Mouse (Mus musculus): ENCODE measurements at regions not wholly inside any gene's neighbourhood (a gene's known extent, or its start where the extent isn't known, plus 50 kb on each side); places are given as distances from the start of the nearest gene placed in this dataset.
A peak's percentile ranks its signal among the peaks of the same experiment; 100 is the strongest.

- DNase-seq (ENCODE audit: low read depth, low spot score) = no peak
Measured at GRCm38 (mm10) chr3:19458386-19458785, 170.1 kb downstream of the 1700064H15Rik start.

GRCm38 (mm10) chr3:19457431-19457830 is 171.0 kb downstream of the 1700064H15Rik start:
- no peak for DNase-seq (ENCODE audit: low read depth, low spot score)

- DNase-seq (ENCODE audit: low read depth, low spot score) = no peak
Measured at GRCm38 (mm10) chr3:19455838-19456448, 172.5 kb downstream of the 1700064H15Rik start.

GRCm38 (mm10) chr3:19451022-19451421 is 177.5 kb downstream of the 1700064H15Rik start:
- peak; percentile 37 for DNase-seq (ENCODE audit: low read depth, low spot score)

DNA sequence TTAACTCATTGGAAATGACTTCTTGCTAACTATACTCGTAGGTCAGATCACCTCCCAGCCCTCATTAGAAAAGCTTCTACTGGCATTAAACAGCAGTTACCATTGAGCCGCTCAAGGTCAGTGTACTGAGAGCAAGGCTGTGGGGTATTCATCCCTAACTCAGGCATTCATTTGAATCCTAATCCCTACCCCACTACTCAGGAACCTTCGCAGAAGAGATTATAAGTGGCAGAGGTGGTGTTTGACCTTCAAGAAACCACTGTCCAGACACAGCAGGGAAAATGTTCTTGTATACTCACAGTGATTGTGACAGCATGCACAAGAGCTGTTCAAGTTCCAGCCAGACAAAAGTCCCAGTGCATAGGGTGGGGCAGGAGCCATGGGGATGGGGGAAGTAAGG is 179.5 kb downstream of the 1700064H15Rik start:
- DNase-seq (ENCODE audit: low read depth, low spot score) = no peak

GRCm38 (mm10) chr3:19448192-19448591 is 180.3 kb downstream of the 1700064H15Rik start:
- no peak for DNase-seq (ENCODE audit: low read depth, low spot score)

- no peak for DNase-seq (ENCODE audit: low read depth, low spot score)
Measured at GRCm38 (mm10) chr3:19447733-19448132, 180.7 kb downstream of the 1700064H15Rik start.

DNA sequence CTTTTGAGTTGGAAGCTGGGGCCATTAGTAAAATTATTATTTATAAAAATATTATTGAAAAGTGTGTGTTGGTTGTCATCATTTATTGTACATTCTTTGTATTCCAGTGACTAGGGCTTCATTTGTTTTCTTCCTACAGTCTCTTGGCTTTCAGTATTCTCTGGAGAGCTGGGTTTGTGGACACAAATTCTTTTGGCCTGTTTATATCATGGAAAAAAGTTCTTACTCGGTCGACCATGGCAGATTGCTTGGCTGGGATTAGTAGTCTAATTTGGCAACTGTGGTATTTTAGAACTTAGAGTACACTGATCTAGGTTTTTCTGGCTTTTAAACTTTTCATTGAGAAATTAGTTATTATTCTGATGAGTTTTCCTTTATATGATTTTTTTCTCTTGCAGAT is 183.6 kb downstream of the 1700064H15Rik start:
- DNase-seq (ENCODE audit: low read depth, low spot score) = no peak

DNA sequence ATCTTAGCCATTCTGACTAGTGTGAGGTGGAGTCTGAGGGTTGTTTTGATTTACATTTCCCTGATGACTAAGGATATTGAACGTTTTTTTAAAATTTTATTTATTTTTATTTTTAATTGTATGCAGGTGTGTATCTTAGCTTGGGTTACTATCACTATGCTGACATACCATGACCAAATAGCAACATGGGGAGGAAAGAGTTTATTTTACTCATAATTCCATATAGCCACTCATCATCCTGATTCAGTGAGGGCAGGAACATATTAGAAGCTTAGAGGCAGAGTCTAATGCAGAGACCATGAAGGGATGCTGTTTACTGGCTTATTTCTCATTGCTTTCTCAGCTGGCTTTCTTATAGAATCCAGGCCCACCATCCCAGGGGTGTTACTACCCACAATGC is 186.7 kb downstream of the 1700064H15Rik start:
- DNase-seq (ENCODE audit: low read depth, low spot score) = no peak

DNA sequence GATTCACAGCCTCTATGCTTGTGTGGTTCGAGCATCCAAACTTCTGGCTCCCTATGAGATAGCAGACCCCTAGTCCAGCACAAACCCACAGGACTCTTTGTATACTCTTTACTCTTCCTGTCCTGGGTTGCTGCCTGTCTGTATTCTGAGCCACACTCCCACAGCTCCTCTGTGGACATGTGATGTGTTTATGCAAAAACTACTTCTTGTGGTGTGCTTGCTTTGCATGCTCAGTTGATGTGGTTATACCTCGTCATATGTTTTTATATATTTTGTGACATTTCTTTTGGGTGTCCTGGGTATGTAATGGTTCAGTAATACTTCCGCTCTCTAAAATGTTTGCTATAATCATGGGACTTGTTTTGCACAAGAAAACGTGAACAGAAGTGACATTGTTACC is 198.3 kb downstream of the 1700064H15Rik start:
- DNase-seq (ENCODE audit: low read depth, low spot score) = peak; percentile 79

GRCm38 (mm10) chr3:19429422-19430076 is 198.9 kb downstream of the 1700064H15Rik start:
- peak; percentile 53 for DNase-seq (ENCODE audit: low read depth, low spot score)

DNA sequence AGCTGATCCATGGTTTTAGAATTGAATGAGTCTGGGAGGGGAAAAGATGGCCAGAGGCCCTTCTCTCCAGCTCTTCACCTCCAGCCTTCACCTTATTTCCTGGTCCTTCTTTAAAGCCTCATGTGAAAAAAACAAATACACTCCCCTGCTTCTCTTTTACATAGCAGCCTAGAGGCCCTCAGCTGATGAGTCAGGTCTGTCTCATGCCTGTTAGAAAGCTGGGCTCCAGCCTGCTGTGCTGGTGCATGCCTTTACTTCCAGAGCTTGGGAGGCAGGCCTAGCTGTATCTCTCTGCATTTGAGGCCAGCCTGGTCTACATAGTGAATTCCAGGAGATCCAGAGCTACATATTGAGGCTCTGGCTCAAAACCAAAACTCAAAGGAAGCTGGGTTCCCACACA is 199.5 kb downstream of the 1700064H15Rik start:
- DNase-seq (ENCODE audit: low read depth, low spot score) = peak; percentile 41

- DNase-seq (ENCODE audit: low read depth, low spot score) = no peak
Measured at GRCm38 (mm10) chr3:19426130-19426556, 202.3 kb downstream of the 1700064H15Rik start.

DNA sequence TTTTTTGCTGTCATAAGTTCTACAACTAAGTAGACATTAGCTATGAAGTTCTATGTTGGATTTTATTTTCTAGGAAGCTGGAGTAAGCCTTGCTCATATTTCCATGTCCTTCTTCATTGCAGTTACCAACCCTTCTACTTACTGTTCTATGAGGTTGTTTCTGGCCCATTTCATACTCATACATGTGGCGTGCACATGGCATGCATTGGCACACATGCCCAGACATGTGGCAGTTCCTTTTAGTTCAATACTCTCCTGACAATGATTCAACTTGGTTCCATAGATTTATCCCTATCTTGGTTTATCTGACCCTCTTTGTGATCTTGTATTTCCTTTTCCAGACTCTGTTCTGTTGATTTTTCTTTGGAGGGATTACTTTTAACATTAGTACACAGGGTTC is 203.2 kb downstream of the 1700064H15Rik start:
- DNase-seq (ENCODE audit: low read depth, low spot score) = no peak

DNA sequence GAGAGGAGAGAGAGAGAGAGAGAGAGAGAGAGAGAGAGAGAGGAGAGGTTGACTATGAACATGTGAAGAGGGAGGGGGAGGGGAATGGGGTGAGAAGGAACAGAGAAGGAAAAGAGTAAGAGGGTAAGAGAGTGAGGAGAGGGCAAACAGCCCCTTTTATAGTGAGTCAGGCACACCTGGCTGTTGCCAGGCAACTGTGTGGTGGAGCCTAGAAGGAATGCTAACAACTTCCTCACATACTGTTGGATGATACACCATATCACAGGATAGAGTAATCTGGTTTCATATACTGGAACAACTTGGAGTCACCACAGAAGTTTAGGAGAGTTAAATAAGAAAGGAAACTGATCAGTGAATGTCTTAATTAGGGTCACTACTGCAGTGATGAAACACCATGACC is 204.1 kb downstream of the 1700064H15Rik start:
- no peak for DNase-seq (ENCODE audit: low read depth, low spot score)

GRCm38 (mm10) chr3:19421430-19421944 is 207.0 kb downstream of the 1700064H15Rik start:
- DNase-seq (ENCODE audit: low read depth, low spot score) = peak; percentile 63

GRCm38 (mm10) chr3:19420912-19421311 is 207.6 kb downstream of the 1700064H15Rik start:
- no peak for DNase-seq (ENCODE audit: low read depth, low spot score)

GRCm38 (mm10) chr3:19410938-19411515 is 217.4 kb downstream of the 1700064H15Rik start:
- DNase-seq (ENCODE audit: low read depth, low spot score) = no peak

- DNase-seq (ENCODE audit: low read depth, low spot score) = no peak
Measured at GRCm38 (mm10) chr3:19408283-19408682, 220.2 kb downstream of the 1700064H15Rik start.

DNA sequence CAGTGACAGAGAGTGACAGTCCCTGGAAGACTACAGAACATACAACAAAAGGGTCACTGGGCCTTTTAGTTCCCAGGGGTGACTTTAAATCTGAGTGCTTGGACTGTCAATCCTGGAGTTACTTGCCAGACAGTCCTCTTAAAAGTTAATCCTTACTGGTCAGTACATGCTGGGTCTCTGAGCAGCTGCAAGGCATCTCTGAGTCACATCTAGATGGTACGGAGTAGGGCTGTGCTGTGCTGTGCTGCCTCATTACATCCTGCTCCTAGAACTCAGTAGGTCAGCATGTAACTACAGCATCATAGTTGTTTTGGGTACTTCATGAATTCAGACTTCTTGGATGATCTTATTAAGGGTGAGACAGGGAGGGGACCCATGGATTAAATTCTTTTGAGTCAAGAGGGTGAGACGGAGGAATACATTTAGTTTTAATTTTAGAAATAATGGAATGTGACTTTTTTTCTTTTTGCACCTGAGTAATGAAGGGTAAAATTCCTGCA is 220.8 kb downstream of the 1700064H15Rik start:
- DNase-seq (ENCODE audit: low read depth, low spot score) = no peak

DNA sequence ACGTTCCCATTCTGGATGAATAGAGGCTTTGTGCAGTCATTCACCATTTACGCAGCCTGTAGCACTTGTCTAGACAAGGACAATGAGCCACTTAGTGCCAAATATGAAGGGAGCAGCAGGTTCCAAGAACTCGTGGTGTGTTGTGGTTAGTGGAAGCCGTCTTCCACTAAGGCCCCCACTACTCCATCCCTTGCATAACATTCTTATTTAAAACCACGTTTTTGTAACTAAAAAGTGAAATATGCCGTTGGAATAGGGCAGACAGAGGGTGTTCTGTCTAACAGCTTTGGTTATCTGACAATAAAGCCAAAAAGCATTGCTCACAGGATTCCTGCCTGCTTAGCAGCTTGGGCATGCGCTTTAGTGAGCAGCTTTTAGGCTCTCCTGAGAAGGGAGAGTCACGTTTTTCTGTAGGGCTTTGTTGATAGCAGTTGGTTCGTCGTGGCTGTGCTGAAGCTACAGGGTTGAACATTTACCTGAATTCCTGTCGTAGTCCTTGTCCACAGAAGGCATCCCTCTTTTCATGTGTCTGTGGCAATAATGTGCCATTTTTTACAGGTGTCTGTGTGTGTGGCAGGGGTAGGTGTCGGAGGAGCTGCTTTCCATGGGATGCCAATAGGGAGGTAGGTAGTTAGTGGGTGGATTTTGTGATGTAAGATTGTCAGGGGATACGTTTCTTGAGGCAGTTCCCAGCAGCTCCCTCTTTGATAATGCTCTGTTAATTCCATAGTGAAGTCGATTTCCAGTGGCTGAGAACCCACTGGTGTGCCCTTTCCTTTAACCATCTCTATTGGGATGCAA is 221.9 kb downstream of the 1700064H15Rik start:
- DNase-seq (ENCODE audit: low read depth, low spot score) = no peak

DNA sequence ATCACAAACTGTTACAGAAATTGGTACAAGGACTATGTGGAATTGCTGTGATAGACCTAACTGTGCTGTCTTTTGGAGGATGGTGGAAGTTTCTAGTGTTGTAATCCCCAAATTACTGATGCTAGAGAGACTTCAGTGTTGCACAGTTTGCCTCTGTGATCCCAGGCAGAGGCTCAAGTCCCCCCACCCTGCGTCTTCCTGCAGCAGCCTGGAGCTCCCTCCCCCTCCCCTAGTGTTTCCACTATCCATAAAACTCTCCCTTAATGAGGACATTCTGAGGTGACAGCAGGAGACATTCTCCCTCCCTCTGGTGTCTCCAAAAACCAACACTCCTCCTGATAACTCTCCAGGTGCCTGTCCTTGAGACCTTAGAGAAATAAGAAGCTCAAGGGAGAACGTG is 242.8 kb downstream of the 1700064H15Rik start:
- no peak for DNase-seq (ENCODE audit: low read depth, low spot score)
